Mouse (Mus musculus): ENCODE measurements around the gene Efna4. TPM values are rescaled to one million over a fixed set of nuclear protein-coding genes. Genes with fewer than 3 reads are reported as not detected.

Efna4 gene
- polyA plus RNA-seq, 1 experiment from 2014 or later, result 28.7 TPM

GRCm38 (mm10) chr3:89321183-89322130, 16.4 kb downstream of the Efna4 start:
- WGBS, result 1% methylated on average over 66 of the region's 66 CpGs
- H3K9me3 ChIP-seq, result no peaks in the 10 kb centered on the region
- peaks cover 81% of the 10 kb centered on the region for H3K27me3 ChIP-seq (ENCODE audit: poor library complexity, severe bottlenecking)
- peaks cover 64% of the 10 kb centered on the region for H3K4me1 ChIP-seq
- DNase-seq (ENCODE audit: extremely low spot score, low spot score), result peak; percentile 46
- H3K4me3 ChIP-seq, result peak overlapping the region; percentile 70
- peak overlapping the region; percentile 78 for H3K27ac ChIP-seq
- no peaks in the 10 kb centered on the region for H3K36me3 ChIP-seq (replicated peaks)

DNA sequence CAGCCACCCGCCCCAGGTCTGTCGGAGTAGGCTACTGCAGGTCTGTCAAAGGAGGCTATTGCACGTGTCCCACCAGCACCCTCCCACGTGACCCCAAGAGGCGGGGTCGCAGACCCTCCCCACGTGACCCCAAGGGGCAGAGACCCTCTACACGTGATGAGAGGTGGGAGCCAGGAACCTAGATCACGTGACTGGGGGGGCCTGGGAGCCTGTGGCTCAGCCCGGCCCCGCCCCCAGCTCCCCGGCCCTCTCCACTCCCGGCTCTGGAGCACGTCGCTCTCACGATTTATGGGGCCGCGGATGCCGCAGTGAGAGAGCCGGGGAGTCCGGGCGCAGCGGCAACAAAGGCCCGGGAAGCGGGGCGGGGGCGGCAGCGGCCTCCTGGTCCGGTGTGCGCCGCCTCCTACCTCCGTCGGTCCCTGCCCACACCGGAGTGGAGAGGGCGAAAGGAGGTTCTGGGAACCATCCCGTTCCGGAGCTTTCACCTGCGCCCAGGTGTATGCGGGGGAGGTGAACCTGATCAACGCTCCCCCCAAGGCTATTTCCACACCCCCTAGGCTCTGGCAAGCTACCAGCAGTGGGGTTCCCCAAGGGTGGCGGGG, 17.1 kb downstream of the Efna4 start:
- peak; percentile 68 for DNase-seq (ENCODE audit: extremely low spot score, low spot score)
- Histone ChIP-seq H3K27me3 (ENCODE audit: poor library complexity, severe bottlenecking) (peaks cover 88% of the 10 kb centered on the region), H3K4me1 (peaks cover 72% of the 10 kb centered on the region), H3K4me3 (peak overlapping the region; percentile 70), H3K9me3 (no peaks in the 10 kb centered on the region), H3K27ac (peak overlapping the region; percentile 78), H3K36me3 (replicated peaks) (no peaks in the 10 kb centered on the region)
- WGBS, result 1% methylated on average over 41 of the region's 41 CpGs

DNA sequence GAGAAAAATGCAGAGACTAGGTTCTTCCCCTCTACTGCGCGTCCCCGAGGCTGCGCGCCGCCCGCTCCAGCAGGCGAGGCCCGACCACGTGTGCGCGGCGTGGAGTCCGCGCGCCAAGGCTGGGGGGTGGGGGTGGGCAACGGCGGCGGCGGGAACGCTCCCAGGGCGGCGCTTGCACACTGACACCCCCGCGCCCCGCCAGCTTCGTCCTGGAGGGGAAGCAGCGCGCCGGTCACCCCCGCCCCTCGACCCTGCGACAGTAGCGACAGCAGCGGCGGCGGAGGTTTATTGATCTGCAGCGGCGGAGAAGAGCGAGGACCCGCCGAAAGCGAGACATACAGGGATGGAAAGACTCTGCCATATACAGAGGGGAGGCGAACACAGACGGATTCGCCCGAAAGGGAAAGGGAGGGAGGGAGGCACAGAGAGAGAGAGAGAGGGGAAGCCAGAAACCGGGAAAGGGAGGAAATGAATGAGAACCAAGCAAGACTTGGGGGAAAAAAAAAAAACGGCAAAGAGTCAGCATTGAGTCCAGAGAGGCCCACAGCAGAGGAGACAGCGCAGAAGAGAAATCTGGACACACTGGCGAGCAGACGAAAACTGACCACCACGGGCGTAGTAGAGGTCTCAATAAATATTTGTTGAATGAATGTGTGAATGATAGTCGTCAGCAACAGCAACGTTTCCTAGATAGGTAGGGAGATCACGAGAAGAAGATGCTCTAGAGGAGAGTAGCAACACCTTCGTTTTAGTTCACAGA, 18.1 kb downstream of the Efna4 start:
- Histone ChIP-seq H3K4me3 (peak overlapping the region; percentile 70), H3K27me3 (ENCODE audit: poor library complexity, severe bottlenecking) (peaks cover 90% of the 10 kb centered on the region), H3K4me1 (peaks cover 81% of the 10 kb centered on the region), H3K9me3 (no peaks in the 10 kb centered on the region), H3K27ac (peak overlapping the region; percentile 53), H3K36me3 (replicated peaks) (no peaks in the 10 kb centered on the region)
- 5% methylated on average over 57 of the region's 58 CpGs for WGBS
- DNase-seq (ENCODE audit: extremely low spot score, low spot score), result peak; percentile 48

GRCm38 (mm10) chr3:89318971-89319590, 18.7 kb downstream of the Efna4 start:
- WGBS, result 10% methylated on average over 21 of the region's 21 CpGs
- peak; percentile 34 for DNase-seq (ENCODE audit: extremely low spot score, low spot score)
- Histone ChIP-seq H3K27me3 (ENCODE audit: poor library complexity, severe bottlenecking) (peaks cover 86% of the 10 kb centered on the region), H3K27ac (peak overlapping the region; percentile 53), H3K9me3 (no peaks in the 10 kb centered on the region), H3K36me3 (replicated peaks) (no peaks in the 10 kb centered on the region), H3K4me3 (peak overlapping the region; percentile 70), H3K4me1 (peaks cover 86% of the 10 kb centered on the region)

GRCm38 (mm10) chr3:89318316-89318715, 19.5 kb downstream of the Efna4 start:
- H3K4me3 ChIP-seq, result no peak overlapping the region; the same call in 1 of the 2 replicates
- 80% methylated on average over 8 of the region's 8 CpGs for WGBS
- no peak overlapping the region for H3K27ac ChIP-seq
- H3K27me3 ChIP-seq (ENCODE audit: poor library complexity, severe bottlenecking), result peaks cover 81% of the 10 kb centered on the region
- no peaks in the 10 kb centered on the region for H3K36me3 ChIP-seq (replicated peaks)
- no peak for DNase-seq (ENCODE audit: extremely low spot score, low spot score)
- H3K9me3 ChIP-seq, result no peaks in the 10 kb centered on the region
- H3K4me1 ChIP-seq, result peaks cover 86% of the 10 kb centered on the region

- DNase-seq (ENCODE audit: extremely low spot score, low spot score), result peak; percentile 27
- H3K4me3 ChIP-seq, result peak overlapping the region; percentile 54
- WGBS, result 50% methylated on average over 6 of the region's 6 CpGs
Observed at GRCm38 (mm10) chr3:89317246-89317645, 20.6 kb downstream of the Efna4 start.

GRCm38 (mm10) chr3:89316833-89317232, 21.0 kb downstream of the Efna4 start:
- H3K36me3 ChIP-seq (replicated peaks), result no peaks in the 10 kb centered on the region

More at GRCm38 (mm10) chr3:89317246-89317645, 20.6 kb downstream of the Efna4 start:
- H3K27me3 ChIP-seq (ENCODE audit: poor library complexity, severe bottlenecking), result peaks cover 72% of the 10 kb centered on the region
- no peaks in the 10 kb centered on the region for H3K9me3 ChIP-seq
- H3K4me1 ChIP-seq, result peaks cover 75% of the 10 kb centered on the region
- H3K27ac ChIP-seq, result 0 out of 2 replicates have a peak overlapping the region, but pooled peaks have one; percentile 40
- H3K36me3 ChIP-seq (replicated peaks), result no peaks in the 10 kb centered on the region

DNA sequence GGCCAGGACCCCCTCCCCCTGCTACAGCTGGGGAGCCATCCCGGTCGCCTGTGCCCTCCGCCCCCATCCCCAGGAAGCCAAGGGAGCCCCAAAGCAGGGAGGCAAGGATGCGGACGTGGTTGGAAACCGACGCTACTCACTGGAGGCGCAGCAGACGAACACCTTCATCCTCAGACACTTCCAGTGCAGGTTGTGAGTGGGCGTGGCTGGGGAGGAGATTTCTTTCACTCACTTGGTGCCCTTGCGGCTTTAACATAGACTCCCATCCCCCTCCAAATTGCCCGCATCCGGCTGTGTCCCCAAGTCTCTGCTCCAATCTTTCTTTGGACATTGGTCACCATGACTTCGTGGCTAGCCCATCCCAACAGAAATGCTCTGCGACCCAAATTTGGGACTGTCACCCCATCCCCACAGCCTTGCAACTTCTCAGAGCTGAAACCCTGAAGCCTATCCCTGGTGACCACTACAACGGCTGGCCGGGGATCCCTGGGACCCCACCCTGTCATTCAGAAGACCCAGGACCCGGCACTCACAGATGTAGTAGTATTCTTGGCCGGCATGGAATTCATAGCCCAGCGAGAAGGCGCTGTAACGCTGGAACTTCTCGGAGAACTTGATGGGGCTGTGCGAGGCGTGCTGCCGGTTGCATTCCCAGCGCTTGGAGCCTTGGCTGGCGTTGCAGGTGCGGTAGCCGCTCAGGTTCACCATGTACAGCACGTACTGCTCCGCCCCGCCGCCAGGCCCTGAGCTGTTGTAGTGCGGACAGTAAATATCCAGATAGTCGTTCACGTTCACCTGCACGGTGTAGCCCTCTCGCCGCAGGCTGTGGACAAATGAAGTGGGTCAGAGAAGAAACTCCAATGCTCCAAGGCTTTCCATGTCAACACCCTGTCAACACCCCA, 21.6 kb downstream of the Efna4 start:
- Histone ChIP-seq H3K27ac (peak overlapping the region; percentile 85), H3K9me3 (no peaks in the 10 kb centered on the region), H3K36me3 (replicated peaks) (no peaks in the 10 kb centered on the region), H3K27me3 (ENCODE audit: poor library complexity, severe bottlenecking) (peaks cover 61% of the 10 kb centered on the region), H3K4me3 (peak overlapping the region; percentile 54), H3K4me1 (peaks cover 65% of the 10 kb centered on the region)
- peak; percentile 40 for DNase-seq (ENCODE audit: extremely low spot score, low spot score)
- 6% methylated on average over 40 of the region's 40 CpGs for WGBS

More at GRCm38 (mm10) chr3:89316833-89317232, 21.0 kb downstream of the Efna4 start:
- Histone ChIP-seq H3K9me3 (no peaks in the 10 kb centered on the region), H3K27ac (0 out of 2 replicates have a peak overlapping the region, but pooled peaks have one; percentile 40), H3K4me1 (peaks cover 71% of the 10 kb centered on the region), H3K27me3 (ENCODE audit: poor library complexity, severe bottlenecking) (peaks cover 68% of the 10 kb centered on the region), H3K4me3 (peak overlapping the region; percentile 54)
- peak; percentile 85 for DNase-seq (ENCODE audit: extremely low spot score, low spot score)
- WGBS, result 0% methylated on average over 4 of the region's 4 CpGs

GRCm38 (mm10) chr3:89315195-89315929, 22.5 kb downstream of the Efna4 start:
- peak; percentile 88 for DNase-seq (ENCODE audit: extremely low spot score, low spot score)
- Histone ChIP-seq H3K27ac (peak overlapping the region; percentile 85), H3K9me3 (no peaks in the 10 kb centered on the region), H3K27me3 (ENCODE audit: poor library complexity, severe bottlenecking) (peaks cover 53% of the 10 kb centered on the region), H3K4me1 (peaks cover 56% of the 10 kb centered on the region), H3K4me3 (peak overlapping the region; percentile 54), H3K36me3 (replicated peaks) (no peaks in the 10 kb centered on the region)
- 4% methylated on average over 26 of the region's 26 CpGs for WGBS

DNA sequence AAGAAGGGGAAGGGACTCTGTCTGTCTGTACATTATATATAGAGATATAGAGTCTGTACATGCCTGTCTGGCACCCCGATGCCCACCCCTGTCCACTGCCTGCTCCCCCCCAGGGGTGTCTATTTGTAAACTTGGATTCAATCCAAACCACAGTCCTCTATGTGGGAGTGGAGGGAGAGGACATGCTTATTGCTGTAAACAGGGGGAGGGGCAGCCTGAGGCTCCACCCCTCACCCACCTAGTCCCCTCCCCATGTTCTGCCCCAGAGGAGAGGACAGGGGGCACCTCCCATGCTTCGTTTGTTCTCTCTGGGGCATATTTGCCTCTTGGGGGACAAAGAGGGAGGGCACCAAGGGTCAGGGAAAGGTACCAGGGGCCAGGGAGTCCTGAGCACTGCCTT, 23.0 kb downstream of the Efna4 start:
- Histone ChIP-seq H3K4me3 (peak overlapping the region; percentile 54), H3K27ac (peak overlapping the region; percentile 85), H3K9me3 (no peaks in the 10 kb centered on the region), H3K36me3 (replicated peaks) (no peaks in the 10 kb centered on the region), H3K4me1 (peaks cover 51% of the 10 kb centered on the region), H3K27me3 (ENCODE audit: poor library complexity, severe bottlenecking) (peaks cover 47% of the 10 kb centered on the region)
- no peak for DNase-seq (ENCODE audit: extremely low spot score, low spot score)
- WGBS, result 48% methylated on average over 2 of the region's 2 CpGs

- H3K27me3 ChIP-seq (ENCODE audit: poor library complexity, severe bottlenecking), result peaks cover 43% of the 10 kb centered on the region
- WGBS, result 79% methylated on average over 5 of the region's 5 CpGs
- no peaks in the 10 kb centered on the region for H3K36me3 ChIP-seq (replicated peaks)
- H3K27ac ChIP-seq, result 0 out of 2 replicates have a peak overlapping the region, but pooled peaks have one; percentile 85
- H3K9me3 ChIP-seq, result no peaks in the 10 kb centered on the region
- H3K4me1 ChIP-seq, result peaks cover 46% of the 10 kb centered on the region
- no peak for DNase-seq (ENCODE audit: extremely low spot score, low spot score)
- no peak overlapping the region for H3K4me3 ChIP-seq
Observed at GRCm38 (mm10) chr3:89314340-89314739, 23.5 kb downstream of the Efna4 start.

Measured in forebrain, embryonic 10.5 days (tissue).